Mouse (Mus musculus): ENCODE measurements around the gene Lrrc73. TPM values are rescaled to one million over a fixed set of nuclear protein-coding genes. Genes with fewer than 3 reads are reported as not detected.
A peak's percentile ranks its signal among the peaks of the same experiment; 100 is the strongest.

Lrrc73 gene
- total and polyA plus RNA-seq, 3 experiments = 0.27 to 1.5 (median 0.38) TPM

DNA sequence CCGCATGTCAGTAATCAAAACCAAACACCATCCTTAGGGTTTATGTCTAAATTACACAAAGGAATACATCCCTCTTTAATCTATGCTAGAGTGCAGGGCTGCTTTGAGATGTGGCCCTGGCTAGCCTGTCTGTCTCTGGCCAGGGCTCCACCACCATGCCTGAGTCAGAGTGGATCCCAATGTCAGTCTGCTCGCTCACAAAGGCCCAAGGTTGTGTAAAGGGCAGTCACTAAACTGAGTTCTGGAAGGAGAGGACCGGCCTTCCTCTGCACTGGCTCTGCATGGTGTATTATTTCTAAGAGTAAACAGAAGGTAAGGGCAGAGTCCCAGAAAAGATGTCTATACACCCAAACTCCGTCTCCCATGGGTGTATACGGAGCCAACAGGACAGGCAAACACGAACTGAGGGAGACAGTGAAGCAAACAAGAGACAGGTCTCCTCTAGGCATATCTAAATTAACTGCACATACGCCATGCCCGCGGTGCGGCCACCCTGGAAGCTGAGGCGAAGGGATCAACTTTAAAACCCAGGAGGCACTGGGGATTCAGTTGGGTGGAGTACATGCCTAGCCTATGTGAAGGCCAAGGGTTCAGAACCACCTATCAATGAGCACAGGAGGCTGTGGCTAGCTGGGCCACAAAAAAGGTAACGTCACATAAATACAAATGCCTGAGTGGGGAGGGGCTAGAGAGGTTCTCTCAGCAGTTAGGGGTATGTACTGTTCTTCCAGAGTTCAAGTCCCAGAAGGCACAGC lies 24.9 kb downstream of the Lrrc73 start:
- Histone ChIP-seq H3K9me3 (replicated peaks) (no peaks in the 10 kb centered on the region), H3K36me3 (replicated peaks) (peaks cover 85% of the 10 kb centered on the region), H3K4me3 (ENCODE audit: low read depth, low read length) (no peak overlapping the region), H3K27me3 (ENCODE audit: insufficient read depth, low read length) (no peaks in the 10 kb centered on the region), H3K4me1 (ENCODE audit: insufficient read depth, low read depth, low read length) (peaks cover 41% of the 10 kb centered on the region)
- DNase-seq (ENCODE audit: low spot score) = no peak
- no peak for ATAC-seq (ENCODE audit: extremely low read depth, insufficient number of reproducible peaks, low FRiP score, poor library complexity, severe bottlenecking)
- no peak for TF ChIP-seq TAL1 (conservative IDR thresholded peaks at IDR 0.05; ENCODE audit: low read depth, low read length)
- no peak for TF ChIP-seq POLR2AphosphoS5 (IDR thresholded peaks at IDR 0.05; ENCODE audit: insufficient replicate concordance, low read depth, low read length)
- no peak for TF ChIP-seq CTCF (IDR thresholded peaks at IDR 0.05; ENCODE audit: low read depth, low read length)
- no peak for TF ChIP-seq GATA1 (IDR thresholded peaks at IDR 0.05; ENCODE audit: borderline replicate concordance, low read length)

DNA sequence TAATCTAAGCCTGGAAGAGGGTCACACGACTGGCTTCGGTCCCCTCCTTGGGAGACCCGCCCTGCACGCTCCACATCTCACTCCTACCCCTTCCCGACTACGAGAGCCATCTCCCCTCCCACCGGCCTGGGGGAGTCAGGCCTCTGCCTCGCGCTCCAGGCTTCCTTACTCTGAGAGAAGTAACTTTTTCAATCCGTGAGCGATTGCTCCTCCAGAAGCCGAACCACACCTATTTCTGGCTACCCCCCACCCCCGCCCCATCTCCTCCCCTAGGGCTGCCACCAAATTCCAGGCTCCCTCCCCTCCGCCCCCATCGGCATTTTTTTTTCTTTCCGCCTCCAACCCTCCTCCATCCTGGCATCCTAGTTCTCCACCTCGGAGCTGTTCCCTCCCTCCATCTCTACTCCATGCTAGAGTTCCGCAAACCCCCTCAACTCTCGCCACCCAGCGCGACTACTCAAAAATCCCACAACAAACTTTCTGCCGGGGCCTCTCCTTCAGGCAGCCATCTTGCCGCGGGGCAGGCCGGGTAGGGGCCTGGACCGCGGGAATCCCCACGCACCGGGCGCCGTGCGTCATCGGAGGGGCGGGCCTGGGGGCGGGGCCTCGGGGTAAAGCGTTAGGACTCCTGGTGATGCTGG lies 29.3 kb downstream of the Lrrc73 start, which contains the start of gene Tjap1:
Gene Tjap1 (minus strand): TSS at position 544 of the 641 bp plus-strand sequence.
- Histone ChIP-seq H3K4me1 (ENCODE audit: insufficient read depth, low read depth, low read length) (peaks cover 44% of the 10 kb centered on the region), H3K36me3 (replicated peaks) (peaks cover 43% of the 10 kb centered on the region), H3K9me3 (replicated peaks) (no peaks in the 10 kb centered on the region), H3K27me3 (ENCODE audit: insufficient read depth, low read length) (peaks cover 18% of the 10 kb centered on the region), H3K4me3 (ENCODE audit: low read depth, low read length) (peak within 1 kb of the TSS; percentile 77)
- peak; percentile 75 for ATAC-seq (ENCODE audit: extremely low read depth, insufficient number of reproducible peaks, low FRiP score, poor library complexity, severe bottlenecking)
- TF ChIP-seq POLR2AphosphoS5 (IDR thresholded peaks at IDR 0.05; ENCODE audit: insufficient replicate concordance, low read depth, low read length) (no peak), GATA2 (IDR thresholded peaks at IDR 0.05; ENCODE audit: borderline replicate concordance, low read depth, low read length) (no peak), CTCF (IDR thresholded peaks at IDR 0.05; ENCODE audit: low read depth, low read length) (no peak), GATA1 (IDR thresholded peaks at IDR 0.05; ENCODE audit: borderline replicate concordance, low read length) (no peak), TAL1 (conservative IDR thresholded peaks at IDR 0.05; ENCODE audit: low read depth, low read length) (no peak)
- DNase-seq (ENCODE audit: low spot score) = peak; percentile 97

DNA sequence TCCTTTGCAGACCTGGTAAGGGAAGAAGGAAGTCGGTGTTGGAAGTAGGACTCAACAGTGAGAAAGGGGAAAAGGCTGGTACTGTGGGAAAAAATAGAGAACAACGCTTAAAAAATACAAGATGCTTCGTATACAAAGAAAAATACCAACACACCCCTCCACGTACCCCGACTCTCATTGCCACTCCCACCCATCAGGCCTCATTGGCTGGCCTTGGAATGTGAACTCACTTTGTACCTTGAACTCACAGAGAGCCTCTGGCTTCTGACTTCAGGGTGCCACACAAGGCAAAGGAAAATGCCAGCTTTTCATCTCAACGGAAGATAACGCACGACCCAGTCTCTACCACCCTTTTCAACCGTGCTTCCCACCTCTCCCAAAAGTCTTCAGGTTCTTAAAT lies 29.8 kb downstream of the Lrrc73 start:
- H3K9me3 ChIP-seq (replicated peaks) = no peaks in the 10 kb centered on the region
- TF ChIP-seq TAL1 (conservative IDR thresholded peaks at IDR 0.05; ENCODE audit: low read depth, low read length) (no peak), GATA2 (IDR thresholded peaks at IDR 0.05; ENCODE audit: borderline replicate concordance, low read depth, low read length) (no peak), POLR2AphosphoS5 (IDR thresholded peaks at IDR 0.05; ENCODE audit: insufficient replicate concordance, low read depth, low read length) (no peak), GATA1 (IDR thresholded peaks at IDR 0.05; ENCODE audit: borderline replicate concordance, low read length) (no peak), CTCF (IDR thresholded peaks at IDR 0.05; ENCODE audit: low read depth, low read length) (no peak)
- peaks cover 19% of the 10 kb centered on the region for H3K27me3 ChIP-seq (ENCODE audit: insufficient read depth, low read length)
- ATAC-seq (ENCODE audit: extremely low read depth, insufficient number of reproducible peaks, low FRiP score, poor library complexity, severe bottlenecking) (no peak), DNase-seq (ENCODE audit: low spot score) (peak; percentile 29)
- peaks cover 42% of the 10 kb centered on the region for H3K4me1 ChIP-seq (ENCODE audit: insufficient read depth, low read depth, low read length)
- peaks cover 38% of the 10 kb centered on the region for H3K36me3 ChIP-seq (replicated peaks)
- H3K4me3 ChIP-seq (ENCODE audit: low read depth, low read length) = peak overlapping the region; percentile 77; the same call in 1 of the 2 replicates

DNA sequence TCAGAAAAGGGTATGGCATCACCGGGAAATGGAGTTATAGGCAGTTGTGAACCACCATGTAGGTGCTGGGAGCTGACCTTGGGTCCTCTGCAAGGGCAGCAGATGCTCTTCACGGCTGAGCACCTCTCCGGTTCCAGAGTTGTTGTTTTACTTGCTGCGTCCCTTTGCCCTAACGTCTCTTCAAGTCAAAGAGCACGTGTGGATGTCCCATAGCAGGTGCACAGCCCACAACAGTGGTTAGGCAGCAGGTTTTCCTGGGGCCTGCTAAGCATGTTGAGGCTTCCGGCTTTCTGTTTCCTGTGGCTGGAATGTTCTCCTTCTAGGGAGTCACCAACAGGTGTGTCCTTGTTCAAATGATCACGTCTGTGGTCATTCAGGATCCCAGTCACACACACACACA lies 30.6 kb downstream of the Lrrc73 start:
- H3K9me3 ChIP-seq (replicated peaks) = no peaks in the 10 kb centered on the region
- TF ChIP-seq GATA1 (IDR thresholded peaks at IDR 0.05; ENCODE audit: borderline replicate concordance, low read length) = no peak
- TF ChIP-seq POLR2AphosphoS5 (IDR thresholded peaks at IDR 0.05; ENCODE audit: insufficient replicate concordance, low read depth, low read length) = no peak
- TF ChIP-seq CTCF (IDR thresholded peaks at IDR 0.05; ENCODE audit: low read depth, low read length) = no peak
- no peak for TF ChIP-seq GATA2 (IDR thresholded peaks at IDR 0.05; ENCODE audit: borderline replicate concordance, low read depth, low read length)
- TF ChIP-seq TAL1 (conservative IDR thresholded peaks at IDR 0.05; ENCODE audit: low read depth, low read length) = no peak
- ATAC-seq (ENCODE audit: extremely low read depth, insufficient number of reproducible peaks, low FRiP score, poor library complexity, severe bottlenecking) = no peak
- no peak overlapping the region for H3K4me3 ChIP-seq (ENCODE audit: low read depth, low read length)
- DNase-seq (ENCODE audit: low spot score) = no peak
- H3K27me3 ChIP-seq (ENCODE audit: insufficient read depth, low read length) = peaks cover 26% of the 10 kb centered on the region
- peaks cover 42% of the 10 kb centered on the region for H3K4me1 ChIP-seq (ENCODE audit: insufficient read depth, low read depth, low read length)
- peaks cover 30% of the 10 kb centered on the region for H3K36me3 ChIP-seq (replicated peaks)

DNA sequence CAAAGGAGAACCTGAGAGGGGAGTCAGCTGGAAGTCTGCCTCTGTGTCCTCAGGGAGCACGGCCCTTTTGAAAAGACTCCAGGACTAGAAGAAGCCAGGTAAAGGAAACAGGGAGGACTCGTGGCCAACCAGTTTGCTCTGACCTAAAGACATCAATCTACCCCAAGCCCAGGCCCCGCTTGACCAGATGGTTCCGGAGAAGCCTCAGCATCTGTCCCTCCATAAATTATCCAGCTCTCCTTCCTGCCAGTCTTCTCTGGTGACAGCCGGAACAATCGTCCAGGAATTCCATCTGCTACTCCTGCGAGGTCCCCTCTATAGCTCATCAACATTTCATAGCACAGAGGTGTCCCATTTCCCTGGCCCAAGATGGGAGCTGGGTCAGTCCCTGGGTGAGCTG lies 31.3 kb downstream of the Lrrc73 start:
- no peak overlapping the region for H3K4me3 ChIP-seq (ENCODE audit: low read depth, low read length)
- no peak for ATAC-seq (ENCODE audit: extremely low read depth, insufficient number of reproducible peaks, low FRiP score, poor library complexity, severe bottlenecking)
- H3K4me1 ChIP-seq (ENCODE audit: insufficient read depth, low read depth, low read length) = peaks cover 38% of the 10 kb centered on the region
- H3K36me3 ChIP-seq (replicated peaks) = peaks cover 23% of the 10 kb centered on the region
- no peaks in the 10 kb centered on the region for H3K9me3 ChIP-seq (replicated peaks)
- H3K27me3 ChIP-seq (ENCODE audit: insufficient read depth, low read length) = peaks cover 34% of the 10 kb centered on the region
- no peak for TF ChIP-seq GATA2 (IDR thresholded peaks at IDR 0.05; ENCODE audit: borderline replicate concordance, low read depth, low read length)
- no peak for TF ChIP-seq CTCF (IDR thresholded peaks at IDR 0.05; ENCODE audit: low read depth, low read length)
- no peak for TF ChIP-seq TAL1 (conservative IDR thresholded peaks at IDR 0.05; ENCODE audit: low read depth, low read length)
- no peak for TF ChIP-seq POLR2AphosphoS5 (IDR thresholded peaks at IDR 0.05; ENCODE audit: insufficient replicate concordance, low read depth, low read length)
- no peak for DNase-seq (ENCODE audit: low spot score)

DNA sequence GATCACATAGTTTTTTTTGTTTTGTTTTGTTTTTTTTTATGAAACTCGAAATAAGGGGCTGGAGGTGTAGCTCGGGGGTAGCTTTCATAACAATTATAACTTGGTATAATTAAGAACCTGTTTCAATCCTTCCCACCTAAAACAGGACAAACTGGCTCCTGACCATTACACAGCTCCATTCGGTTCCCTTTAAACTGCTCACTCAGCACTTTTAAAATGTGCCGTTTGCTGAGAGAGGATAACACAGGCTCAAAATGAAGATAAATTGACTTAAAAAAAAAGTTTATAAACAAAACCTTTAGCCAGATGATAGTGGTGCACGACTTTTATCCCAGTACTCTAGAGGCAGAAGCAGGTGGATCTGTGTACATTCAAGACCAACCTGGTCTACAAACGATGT lies 32.1 kb downstream of the Lrrc73 start:
- no peak for DNase-seq (ENCODE audit: low spot score)
- no peaks in the 10 kb centered on the region for H3K9me3 ChIP-seq (replicated peaks)
- ATAC-seq (ENCODE audit: extremely low read depth, insufficient number of reproducible peaks, low FRiP score, poor library complexity, severe bottlenecking) = no peak
- TF ChIP-seq CTCF (IDR thresholded peaks at IDR 0.05; ENCODE audit: low read depth, low read length) (no peak), TAL1 (conservative IDR thresholded peaks at IDR 0.05; ENCODE audit: low read depth, low read length) (no peak), GATA2 (IDR thresholded peaks at IDR 0.05; ENCODE audit: borderline replicate concordance, low read depth, low read length) (no peak), GATA1 (IDR thresholded peaks at IDR 0.05; ENCODE audit: borderline replicate concordance, low read length) (no peak), POLR2AphosphoS5 (IDR thresholded peaks at IDR 0.05; ENCODE audit: insufficient replicate concordance, low read depth, low read length) (no peak)
- peaks cover 38% of the 10 kb centered on the region for H3K27me3 ChIP-seq (ENCODE audit: insufficient read depth, low read length)
- no peak overlapping the region for H3K4me3 ChIP-seq (ENCODE audit: low read depth, low read length)
- H3K36me3 ChIP-seq (replicated peaks) = peaks cover 15% of the 10 kb centered on the region
- peaks cover 34% of the 10 kb centered on the region for H3K4me1 ChIP-seq (ENCODE audit: insufficient read depth, low read depth, low read length)

Data from G1E (cell line).